Mouse (Mus musculus) CD4-positive, CD25-positive, alpha-beta regulatory T cell, adult 4 months (primary cell): ENCODE data around the gene Tjap1. TPM values are rescaled to one million over a fixed set of nuclear protein-coding genes. Genes with fewer than 3 reads are reported as not detected.
A peak's percentile ranks its signal among the peaks of the same experiment; 100 is the strongest.

Experiments used
- ATAC-seq: one replicate; pipeline ENCODE4 v1.8.0; 2017
- polyA plus RNA-seq, 2 experiments: library from polyadenylated mRNA; unstranded; fragments of 100-300 nt; shearing (Covaris generic); gene quantifications; one replicate each; pipeline ENCODE4 v1.2.1; 2017

Gene Tjap1
- polyA plus RNA-seq, 2 experiments from 2014 or later: 15.0 to 18.5 TPM

DNA sequence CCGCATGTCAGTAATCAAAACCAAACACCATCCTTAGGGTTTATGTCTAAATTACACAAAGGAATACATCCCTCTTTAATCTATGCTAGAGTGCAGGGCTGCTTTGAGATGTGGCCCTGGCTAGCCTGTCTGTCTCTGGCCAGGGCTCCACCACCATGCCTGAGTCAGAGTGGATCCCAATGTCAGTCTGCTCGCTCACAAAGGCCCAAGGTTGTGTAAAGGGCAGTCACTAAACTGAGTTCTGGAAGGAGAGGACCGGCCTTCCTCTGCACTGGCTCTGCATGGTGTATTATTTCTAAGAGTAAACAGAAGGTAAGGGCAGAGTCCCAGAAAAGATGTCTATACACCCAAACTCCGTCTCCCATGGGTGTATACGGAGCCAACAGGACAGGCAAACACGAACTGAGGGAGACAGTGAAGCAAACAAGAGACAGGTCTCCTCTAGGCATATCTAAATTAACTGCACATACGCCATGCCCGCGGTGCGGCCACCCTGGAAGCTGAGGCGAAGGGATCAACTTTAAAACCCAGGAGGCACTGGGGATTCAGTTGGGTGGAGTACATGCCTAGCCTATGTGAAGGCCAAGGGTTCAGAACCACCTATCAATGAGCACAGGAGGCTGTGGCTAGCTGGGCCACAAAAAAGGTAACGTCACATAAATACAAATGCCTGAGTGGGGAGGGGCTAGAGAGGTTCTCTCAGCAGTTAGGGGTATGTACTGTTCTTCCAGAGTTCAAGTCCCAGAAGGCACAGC lies 4.6 kb downstream of the Tjap1 start:
- ATAC-seq: no peak

DNA sequence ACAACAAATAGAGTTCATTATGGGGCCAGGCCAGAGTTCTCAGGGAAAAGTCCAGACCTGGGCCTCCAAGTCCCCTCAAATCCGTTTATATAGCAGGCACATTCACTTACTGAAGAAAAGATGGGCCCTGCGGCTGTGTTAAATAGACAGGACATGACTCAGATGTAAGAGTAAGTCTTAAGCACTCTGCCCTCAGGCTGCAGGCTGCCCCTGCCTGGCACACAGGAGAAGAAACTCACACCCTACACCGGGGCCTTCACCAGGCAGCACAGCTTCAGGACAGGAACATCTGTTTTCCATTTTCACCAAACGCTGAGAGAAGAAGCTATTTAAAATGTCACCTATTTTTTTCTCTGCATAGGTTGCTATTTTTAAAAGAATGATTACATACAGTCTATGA lies 5.2 kb downstream of the Tjap1 start:
- ATAC-seq: no peak

DNA sequence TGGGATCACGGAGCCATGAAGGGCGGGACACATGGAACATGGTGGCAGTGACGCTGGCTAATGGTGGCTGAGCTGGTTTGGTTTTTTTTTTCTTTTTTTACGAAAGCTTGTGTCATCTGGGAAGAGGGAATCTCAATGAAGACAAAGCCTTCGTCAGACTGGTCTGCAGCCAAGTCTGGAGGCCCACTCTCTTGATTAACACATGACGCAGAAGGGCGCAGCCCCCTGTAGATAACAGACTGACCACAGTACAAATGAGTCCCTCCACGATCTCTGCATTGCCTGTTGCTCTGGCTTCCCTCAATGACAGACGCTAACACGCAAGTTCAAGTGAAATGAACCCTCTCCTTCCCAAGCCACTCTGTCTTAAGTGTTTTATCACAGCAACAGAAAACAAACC lies 7.3 kb downstream of the Tjap1 start:
- ATAC-seq: no peak

DNA sequence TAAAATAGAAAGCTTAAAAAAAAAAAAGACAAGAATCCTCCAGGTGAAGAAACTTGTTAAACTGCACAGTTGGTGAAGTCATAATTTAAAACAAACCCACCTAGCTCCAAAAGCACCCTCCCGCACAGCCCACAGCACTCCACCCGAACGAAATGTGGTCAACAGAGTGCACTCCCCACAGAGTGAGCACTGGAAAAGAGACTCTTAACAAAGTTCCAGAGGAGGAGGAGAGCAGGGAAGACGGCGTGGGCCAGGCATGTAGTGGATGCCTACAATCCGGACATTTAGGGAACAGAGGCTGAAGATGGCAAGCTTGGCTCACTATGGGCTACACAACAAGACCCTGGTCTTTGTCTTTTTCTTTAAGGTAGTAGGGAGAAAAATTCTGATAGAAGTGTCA lies 7.8 kb downstream of the Tjap1 start:
- ATAC-seq: no peak

DNA sequence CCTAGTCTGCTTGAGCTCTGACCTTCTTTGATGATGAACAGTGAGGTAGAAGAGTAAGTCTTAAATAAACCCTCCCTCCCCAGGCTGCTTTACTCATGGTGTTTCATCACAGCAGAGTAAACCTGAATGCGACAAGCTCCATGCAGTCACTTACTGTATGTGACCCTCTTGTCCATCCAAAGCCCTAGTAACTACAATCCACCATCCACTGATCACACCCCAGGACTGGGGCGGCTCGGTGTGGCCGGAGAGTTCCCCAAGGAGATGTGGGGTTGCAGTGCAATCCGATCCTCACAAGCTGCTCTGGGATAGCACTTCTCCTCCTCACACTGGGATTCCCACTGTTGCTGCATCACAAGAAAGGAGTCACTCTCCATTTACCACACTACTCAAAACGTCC lies 8.4 kb downstream of the Tjap1 start:
- no peak for ATAC-seq

DNA sequence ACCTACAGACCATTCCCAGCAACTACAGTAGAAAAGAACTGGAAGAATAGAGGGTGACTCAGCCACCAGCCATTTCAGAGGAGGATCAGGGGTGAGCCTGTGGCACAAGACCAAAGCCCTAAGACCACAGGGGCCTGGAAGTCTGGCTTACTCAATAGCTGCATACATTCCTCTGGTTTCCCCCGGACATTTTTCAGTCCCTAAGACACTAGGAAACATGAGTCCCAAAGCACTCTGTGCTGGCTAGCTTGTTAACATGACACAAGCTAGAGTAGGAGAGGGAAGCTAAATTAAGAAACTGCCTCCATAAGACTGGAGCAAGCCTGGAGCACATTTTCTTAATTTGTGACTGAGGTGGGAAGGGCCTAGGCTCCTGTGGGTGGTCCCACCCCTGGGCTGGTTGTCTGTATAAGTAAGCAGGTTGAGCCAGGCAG lies 9.0 kb downstream of the Tjap1 start:
- ATAC-seq: no peak

DNA sequence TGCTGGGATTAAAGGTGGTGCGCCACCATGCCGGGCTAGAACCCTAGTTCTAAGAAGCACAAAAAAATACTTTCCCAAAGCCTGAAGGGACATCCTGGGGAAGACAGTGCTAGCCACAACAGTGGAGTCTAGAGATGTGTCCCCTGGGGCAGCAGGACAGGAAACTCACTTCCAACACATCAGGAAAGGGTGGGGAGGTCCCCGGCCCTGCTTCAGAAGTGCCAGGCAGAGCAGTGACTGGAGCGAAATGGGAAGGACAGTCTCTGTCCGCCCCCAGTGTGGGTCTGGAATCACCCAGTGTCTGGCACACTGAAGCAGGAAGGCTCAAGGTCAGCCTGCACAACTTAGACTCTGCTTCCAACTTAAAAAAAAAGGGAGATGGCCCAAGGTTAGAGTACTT lies 10.2 kb downstream of the Tjap1 start:
- ATAC-seq: no peak

DNA sequence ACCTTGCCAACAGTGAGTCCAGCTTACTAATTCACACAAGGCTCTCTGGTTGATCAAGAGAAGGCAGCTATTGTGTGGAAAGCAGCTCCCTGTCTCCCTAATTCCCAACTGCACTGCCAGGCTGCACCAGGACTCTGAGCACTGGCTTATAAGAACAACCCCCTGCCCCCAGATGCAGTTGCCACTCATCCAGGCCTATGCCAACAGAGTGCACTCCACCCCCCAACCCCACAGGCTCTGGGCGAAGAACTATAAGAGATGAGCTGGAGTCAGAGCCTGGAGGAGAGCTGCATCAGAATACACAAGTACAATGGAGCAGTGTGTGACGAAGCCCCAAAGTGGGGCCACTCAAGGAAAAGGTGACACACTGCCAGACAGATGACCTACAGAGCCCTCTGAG lies 10.8 kb downstream of the Tjap1 start:
- ATAC-seq: no peak

DNA sequence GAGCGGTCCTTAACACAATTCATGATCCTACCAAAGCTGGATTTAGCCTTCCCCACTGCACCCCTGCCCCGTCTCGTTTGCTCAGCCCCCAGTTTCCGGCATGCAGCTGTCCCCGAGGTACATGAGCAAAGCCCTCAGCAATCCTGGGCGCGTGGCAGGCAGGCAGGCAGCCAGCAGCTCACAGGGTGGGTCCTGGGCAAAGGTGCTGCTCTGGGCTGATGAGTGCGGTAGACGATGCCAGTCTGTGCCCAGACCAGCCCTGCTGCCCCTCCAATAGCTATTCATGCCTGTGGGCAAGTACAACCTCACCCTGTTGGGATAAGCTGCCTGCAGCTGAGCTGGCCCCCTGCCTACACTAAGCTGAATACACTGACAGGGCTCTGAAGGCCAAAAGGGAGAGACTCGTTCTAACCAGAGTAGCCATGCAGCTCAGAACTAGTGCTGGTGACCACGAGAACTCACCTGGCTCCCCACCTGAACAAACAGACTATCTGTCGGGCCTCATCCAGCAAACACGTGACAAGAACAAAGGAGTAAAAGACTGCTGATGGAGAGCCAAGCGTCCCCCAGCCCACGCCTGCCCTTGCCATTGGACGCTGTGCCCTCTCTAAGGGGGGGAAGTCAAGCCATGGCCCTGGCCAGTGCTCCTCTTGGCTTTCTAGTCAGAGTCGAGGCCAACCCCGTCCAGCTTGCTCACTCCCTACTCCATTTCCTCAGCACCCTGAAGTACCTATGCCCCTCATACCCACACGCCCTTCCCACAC lies 12.9 kb downstream of the Tjap1 start:
- no peak for ATAC-seq

DNA sequence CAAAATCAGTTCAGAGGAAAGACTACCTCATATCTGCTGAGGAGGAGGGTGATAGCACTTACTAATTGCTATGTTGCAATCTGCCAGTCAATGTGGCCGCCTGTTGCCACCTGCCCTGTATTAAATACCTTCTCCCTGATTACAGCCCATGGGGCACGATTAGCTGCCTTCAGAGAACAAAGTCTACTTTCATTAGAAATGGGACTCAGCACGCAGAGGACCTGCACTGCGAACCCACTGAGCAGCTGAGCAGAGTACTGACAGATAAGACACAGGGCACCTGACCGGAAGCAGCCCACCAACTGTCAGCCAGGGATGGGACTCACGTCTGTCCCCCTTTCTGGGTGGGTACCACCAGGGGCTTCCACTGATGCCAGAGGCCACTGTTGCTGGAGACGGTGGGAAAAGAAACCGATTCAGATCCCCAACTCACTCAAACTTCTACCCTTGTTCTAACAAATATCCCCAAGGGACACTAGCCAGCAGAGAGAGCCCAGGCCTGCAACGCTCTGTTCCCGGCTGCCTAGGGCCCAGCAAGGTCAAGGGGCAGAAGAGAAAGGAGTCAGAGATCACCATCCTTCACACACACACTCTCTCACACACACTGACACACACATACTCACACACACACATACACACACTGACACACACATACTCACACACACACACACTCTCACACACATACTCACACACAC lies 14.7 kb downstream of the Tjap1 start:
- no peak for ATAC-seq

DNA sequence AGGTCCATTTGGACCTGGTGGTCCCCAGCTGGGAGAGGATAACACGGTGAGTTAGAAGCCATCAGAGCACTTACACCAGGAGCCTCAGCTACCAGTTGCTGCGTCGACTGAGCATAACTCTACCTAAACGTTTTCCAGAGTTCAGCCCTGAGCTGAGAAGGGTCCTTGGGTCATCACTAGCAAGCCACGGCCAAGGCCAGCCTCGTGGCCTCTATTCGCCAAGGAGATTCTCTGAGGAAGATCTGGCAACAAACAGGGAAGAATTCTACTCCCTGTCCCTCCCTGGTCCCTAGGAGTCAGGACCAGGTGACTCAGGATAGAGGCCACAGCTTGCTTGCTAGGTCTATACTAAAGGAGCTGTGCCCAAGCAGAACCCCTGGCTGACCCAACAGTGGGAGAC lies 15.3 kb downstream of the Tjap1 start:
- no peak for ATAC-seq

DNA sequence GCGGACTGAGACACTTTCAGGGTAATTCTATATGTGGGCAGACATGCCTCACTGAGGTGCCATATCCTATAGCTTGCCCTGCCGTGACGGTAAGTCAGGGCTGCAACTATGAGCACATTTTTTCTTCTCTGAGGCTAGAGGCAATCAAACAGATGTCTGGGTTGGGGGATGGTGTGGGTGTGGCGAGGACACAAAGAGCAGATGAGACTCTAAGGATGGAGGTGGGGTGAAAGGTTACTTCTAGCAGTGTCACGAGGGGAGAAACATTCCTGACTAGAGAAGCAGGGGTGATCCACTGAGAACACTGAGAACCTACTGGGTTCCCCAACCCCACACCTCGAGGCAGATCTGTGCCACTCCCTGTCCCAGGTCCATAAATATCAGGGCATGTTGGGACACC lies 15.8 kb downstream of the Tjap1 start:
- no peak for ATAC-seq

DNA sequence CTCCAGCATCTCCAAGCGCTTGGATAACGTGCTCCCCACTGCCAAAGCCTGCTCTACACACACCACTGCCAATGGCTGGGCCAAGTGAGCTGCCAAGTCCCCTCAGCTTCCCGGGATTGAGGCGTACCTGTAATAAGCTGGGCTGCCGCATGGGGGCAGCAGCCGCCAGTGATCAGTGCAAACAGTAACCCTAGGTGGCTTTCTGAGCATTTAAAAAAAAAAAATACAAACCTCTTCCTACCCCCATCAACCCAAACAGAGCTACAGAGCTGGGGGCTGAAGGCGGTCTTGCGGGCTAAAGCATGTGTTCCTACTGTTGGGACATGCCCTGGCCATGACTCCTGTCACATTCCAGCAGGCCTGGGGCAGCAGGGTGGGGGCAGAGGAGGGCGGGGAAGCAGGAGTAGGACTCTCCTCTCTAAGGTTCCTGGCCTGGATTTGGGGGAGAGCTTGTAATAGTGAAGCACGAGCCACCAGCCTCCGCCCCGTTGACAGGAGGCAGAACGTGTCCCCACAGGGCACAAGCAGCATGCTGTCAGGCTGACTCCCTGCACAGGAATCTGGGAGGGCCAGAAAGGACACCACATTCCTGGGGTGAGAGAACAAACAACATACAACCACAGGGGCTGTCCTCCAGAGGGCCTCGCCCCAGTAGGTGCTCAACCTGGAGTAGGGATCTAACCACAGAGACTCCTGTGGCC lies 16.8 kb downstream of the Tjap1 start:
- peak; percentile 62 for ATAC-seq

DNA sequence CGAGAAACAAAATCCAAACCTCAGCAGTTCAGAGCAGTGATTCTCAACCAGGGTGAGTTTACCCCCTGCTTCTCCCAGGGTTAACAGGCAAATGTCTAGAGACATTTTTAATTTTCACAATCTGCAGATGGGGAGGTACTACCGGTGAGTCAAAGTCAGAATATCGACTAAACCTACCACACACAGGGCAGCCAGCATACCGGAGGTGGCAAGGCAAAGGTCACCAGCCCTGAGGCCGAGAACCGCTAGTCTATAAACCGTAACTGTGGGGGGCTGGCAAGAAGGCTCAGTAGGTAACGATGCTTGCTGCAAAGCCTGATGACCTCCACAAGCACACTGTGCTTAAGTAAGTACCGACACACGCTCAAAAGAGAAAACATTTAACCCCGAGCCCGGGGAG lies 17.3 kb downstream of the Tjap1 start:
- no peak for ATAC-seq

DNA sequence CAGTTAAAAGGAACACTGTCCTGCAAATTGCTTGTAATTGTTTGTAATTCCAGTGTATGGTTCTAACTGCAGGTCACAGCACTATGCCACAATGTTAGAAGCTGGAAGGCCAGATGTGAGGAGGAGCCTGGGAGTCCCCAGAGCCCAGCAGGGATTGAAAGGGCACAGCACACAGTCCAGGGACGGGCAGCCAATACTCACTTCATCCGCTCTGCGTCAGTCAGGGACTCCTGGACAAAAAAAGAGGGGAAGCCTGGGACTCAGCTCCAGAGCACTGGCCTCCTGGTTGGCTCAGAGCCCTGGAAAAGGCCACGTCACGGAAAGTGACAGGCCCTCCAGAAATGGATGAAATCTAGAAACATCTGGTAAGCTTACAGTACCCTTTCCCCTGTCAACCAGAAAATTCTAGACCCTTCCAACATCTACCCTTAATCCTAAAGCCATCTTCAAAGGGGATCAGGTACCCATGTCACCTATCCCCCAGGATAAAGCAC lies 20.6 kb downstream of the Tjap1 start:
- no peak for ATAC-seq

DNA sequence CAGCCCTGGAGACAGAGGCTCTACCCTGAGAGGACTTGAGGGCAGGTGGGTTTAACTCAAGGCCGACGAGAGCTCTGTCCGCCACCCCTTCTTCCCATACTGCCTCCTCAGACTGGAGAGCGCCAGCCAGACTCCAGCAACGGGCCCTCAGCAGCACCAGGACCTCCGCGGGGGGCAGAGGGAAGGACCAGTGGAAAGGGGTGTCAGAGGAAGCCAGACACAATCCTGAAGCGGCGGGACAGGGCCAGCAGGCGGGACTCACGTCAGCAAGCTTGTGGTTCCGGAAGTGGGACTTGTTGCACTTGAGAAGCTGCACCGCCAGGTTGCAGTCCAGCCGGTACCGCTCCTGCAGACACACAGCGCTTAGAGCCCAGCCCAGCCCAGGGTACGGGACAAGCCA lies 23.2 kb downstream of the Tjap1 start:
- ATAC-seq: no peak

DNA sequence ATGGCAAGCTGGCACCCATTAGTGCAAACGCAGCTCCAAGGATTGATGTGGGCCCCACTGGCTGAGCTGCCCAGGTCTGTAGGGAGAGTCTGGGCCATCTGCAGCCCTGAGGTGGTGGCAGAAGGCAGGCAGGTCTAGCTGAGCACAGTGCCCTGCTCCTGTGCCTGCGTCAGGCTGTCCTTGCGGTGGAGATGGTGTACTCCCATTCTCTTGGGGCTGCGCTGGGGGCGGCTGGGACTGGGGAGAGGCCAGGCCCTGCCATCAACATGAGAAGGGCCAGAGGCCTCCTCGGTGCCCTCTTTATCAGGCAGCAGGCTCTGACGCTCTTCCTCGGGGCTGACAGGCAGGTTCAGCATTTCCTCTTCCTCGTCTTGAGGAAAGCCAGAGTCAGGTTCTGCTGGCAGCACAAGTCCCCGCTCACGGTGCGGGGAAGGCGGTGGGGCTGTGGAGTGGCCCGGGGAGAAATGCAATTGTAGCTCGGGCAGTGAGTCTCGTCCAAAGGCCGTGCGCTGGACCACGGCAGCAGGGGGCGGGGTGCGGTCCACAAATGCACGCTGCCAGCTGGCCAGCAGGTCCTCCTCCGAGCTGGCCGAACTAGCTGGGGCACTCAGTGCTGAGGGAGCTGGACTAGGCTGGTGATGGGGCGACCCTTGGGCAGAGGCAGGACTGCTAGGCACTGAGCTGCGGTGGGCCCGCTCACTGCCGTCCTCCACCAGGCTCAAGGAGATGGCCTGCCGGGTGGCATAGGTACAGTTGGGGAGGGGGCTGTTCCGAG lies 24.4 kb downstream of the Tjap1 start:
- ATAC-seq: no peak

DNA sequence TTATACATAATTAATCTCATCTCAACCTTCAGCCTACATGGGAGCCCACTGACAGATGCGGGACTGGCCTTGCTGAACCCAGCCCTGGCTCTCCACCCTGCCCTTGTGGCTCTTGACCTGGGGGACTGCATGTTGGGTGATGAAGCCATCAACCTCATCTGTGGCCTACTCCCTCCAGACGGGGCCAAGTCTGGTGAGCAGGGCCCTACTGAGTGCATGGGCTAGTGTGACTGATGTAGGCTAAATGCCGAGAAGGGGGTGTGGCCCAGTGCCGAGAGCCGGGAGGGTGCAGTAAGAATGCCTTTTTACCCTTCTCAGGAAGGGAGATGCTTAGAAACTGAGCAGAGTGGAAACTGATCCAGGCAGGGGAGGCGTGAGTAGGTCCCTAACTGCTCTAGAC lies 27.7 kb downstream of the Tjap1 start:
- ATAC-seq: no peak

DNA sequence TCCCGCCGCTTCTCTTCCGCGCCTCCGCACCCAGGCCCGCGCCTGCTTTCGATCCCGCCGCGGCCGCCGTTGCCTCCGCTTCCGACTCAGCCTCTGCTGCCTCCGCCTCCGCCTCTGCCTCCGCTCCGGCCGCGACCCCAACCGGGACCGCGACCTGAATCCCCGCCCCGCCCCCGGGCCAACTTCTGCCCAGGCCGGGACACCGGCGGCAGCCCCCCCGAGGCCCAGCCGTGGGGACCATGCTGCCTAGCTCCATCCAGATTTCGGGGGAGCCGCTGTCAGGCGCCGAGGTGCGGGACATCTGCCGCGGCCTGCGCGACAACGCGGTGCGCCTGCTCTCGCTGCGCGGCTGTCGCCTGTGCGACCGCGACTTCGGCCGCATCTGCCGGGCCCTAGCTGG lies 28.7 kb downstream of the Tjap1 start:
- ATAC-seq: no peak

DNA sequence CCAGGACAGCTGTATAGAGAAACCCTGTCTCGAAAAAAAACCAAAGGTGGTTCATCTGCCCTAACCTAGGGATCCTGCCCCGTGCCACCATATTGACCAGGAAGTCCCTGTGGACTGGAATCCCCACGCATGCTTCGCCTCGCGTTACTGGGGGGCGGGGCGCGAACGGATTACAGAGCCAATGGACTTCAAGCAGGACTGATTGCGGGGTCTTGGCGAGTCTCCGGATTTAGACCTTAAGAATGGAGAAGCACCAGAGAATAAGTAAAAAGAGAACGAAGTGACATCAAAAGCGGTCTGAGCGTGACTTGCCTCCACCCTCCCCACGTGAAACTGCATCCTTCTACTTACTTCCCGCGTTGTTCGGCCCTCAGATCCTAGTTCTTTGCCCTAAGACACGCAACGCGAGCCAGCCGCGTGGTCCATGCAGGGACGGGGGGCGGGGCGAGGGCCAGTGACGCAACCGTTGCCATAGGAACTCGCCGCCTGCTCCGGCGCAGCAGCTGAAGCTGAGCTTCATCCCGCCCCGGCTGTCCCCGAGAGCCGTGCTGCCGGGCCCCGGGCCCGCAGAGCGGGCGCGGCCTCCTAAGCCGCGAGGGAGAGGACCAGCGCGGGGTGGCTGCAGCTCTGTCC lies 29.3 kb downstream of the Tjap1 start, which contains the start of gene Lrrc73:
Gene Lrrc73, plus strand, starts transcription at position 80 of the 633 bp plus-strand sequence.
- ATAC-seq: peak; percentile 89
